Mouse (Mus musculus) embryonic facial prominence, embryonic 11.5 days (tissue): ENCODE data around the gene Cenpu. TPM values are rescaled to one million over a fixed set of nuclear protein-coding genes. Genes with fewer than 3 reads are reported as not detected.

Experiments used
- ATAC-seq: fragments of 200-750 bp; cut with Nextera tagmentation; replicated peaks from 2 replicates; pipeline ENCODE4 v1.8.0; 2017; ENCODE audit warnings: low read depth; ENCODE audit not compliant: insufficient number of reproducible peaks, low FRiP score, low TSS enrichment
- DNase-seq: peaks from one replicate; pipeline ENCODE4 v3.0.0-alpha.2; 2015; ENCODE audit warnings: low spot score
- H3K27ac ChIP-seq: fragments of 300-500 bp; sonication (generic); replicated peaks from 2 replicates; pipeline ENCODE4 v1.5.1; 2014; ENCODE audit warnings: mild to moderate bottlenecking, low read depth, low read length, control low read depth
- H3K27me3 ChIP-seq: fragments of 300-500 bp; sonication (generic); 2 replicates; pipeline ENCODE4 v1.6.1; 2014; ENCODE audit warnings: mild to moderate bottlenecking, low read length, moderate library complexity, mixed read lengths; ENCODE audit not compliant: control insufficient read depth, insufficient read depth
- H3K36me3 ChIP-seq: fragments of 300-500 bp; sonication (generic); replicated peaks from 2 replicates; pipeline ENCODE4 v1.6.1; 2014; ENCODE audit warnings: low read depth, mild to moderate bottlenecking, low read length, moderate library complexity, mixed read lengths; ENCODE audit not compliant: control insufficient read depth, insufficient read depth
- H3K4me1 ChIP-seq: fragments of 300-500 bp; sonication (generic); 2 replicates; pipeline ENCODE4 v1.6.1; 2014; ENCODE audit warnings: low read length, mixed read lengths; ENCODE audit not compliant: control insufficient read depth, insufficient read depth
- H3K4me2 ChIP-seq: fragments of 300-500 bp; sonication (generic); 2 replicates; pipeline ENCODE4 v1.6.1; 2014; ENCODE audit warnings: low read depth, mild to moderate bottlenecking, control low read depth, low read length, moderate library complexity
- H3K4me3 ChIP-seq: fragments of 300-500 bp; sonication (generic); 2 replicates; pipeline ENCODE4 v1.5.1; 2014; ENCODE audit warnings: low read depth, low read length, control low read depth
- H3K9ac ChIP-seq: fragments of 300-500 bp; sonication (generic); replicated peaks from 2 replicates; pipeline ENCODE4 v1.6.1; 2014; ENCODE audit warnings: mild to moderate bottlenecking, control low read depth, low read length
- H3K9me3 ChIP-seq: fragments of 300-500 bp; sonication (generic); replicated peaks from 2 replicates; pipeline ENCODE4 v1.6.1; 2016; ENCODE audit warnings: mild to moderate bottlenecking, low read length, inconsistent platforms, mixed read lengths; ENCODE audit not compliant: control insufficient read depth
- WGBS: fragments of 180-500 bp; shearing (Covaris S2); extraction: QIAGEN DNeasy Blood & Tissue Kit; methylation state at CpG from one replicate; pipeline ENCODE4 v1.1.7; 2014; 5-methylcytosine and 5-hydroxymethylcytosine counted together
- polyA plus RNA-seq: library from polyadenylated mRNA; unstranded; fragments of >200 nt; fragmentation: Nextera tagmentation; extraction: Ambion mirVana; gene quantifications from 2 replicates; pipeline ENCODE4 v1.2.1, GENCODE M21; 2014

Gene Cenpu
- polyA plus RNA-seq, 1 experiment from 2014 or later = 36.0 TPM

GRCm38 (mm10) chr8:46552441-46552765, 575 bp downstream of the Cenpu start:
- H3K4me2 ChIP-seq = peak overlapping the region; percentile 53
- ATAC-seq = no peak

GRCm38 (mm10) chr8:46559428-46559827, 7.6 kb downstream of the Cenpu start:
- Histone ChIP-seq H3K4me1 (no peaks in the 10 kb centered on the region), H3K27me3 (no peaks in the 10 kb centered on the region), H3K4me2 (no peak overlapping the region), H3K36me3 (peaks cover 3% of the 10 kb centered on the region), H3K27ac (no peak overlapping the region), H3K9me3 (no peaks in the 10 kb centered on the region), H3K9ac (no peak overlapping the region), H3K4me3 (no peak overlapping the region)
- WGBS = 77% methylated on average over 6 of the region's 6 CpGs
- no peak for ATAC-seq
- peak; percentile 51 for DNase-seq

More at GRCm38 (mm10) chr8:46552441-46552765, 575 bp downstream of the Cenpu start:
- no peak for DNase-seq
- peak overlapping the region; percentile 65 for H3K9ac ChIP-seq
- no peaks in the 10 kb centered on the region for H3K9me3 ChIP-seq
- 4% methylated on average over 10 of the region's 10 CpGs for WGBS
- H3K27ac ChIP-seq = no peak overlapping the region
- no peaks in the 10 kb centered on the region for H3K27me3 ChIP-seq
- no peaks in the 10 kb centered on the region; the same call in 1 of the 2 replicates for H3K36me3 ChIP-seq
- peak overlapping the region; percentile 68 for H3K4me3 ChIP-seq
- no peaks in the 10 kb centered on the region for H3K4me1 ChIP-seq

GRCm38 (mm10) chr8:46562333-46562732, 10.5 kb downstream of the Cenpu start:
- no peaks in the 10 kb centered on the region for H3K9me3 ChIP-seq
- 92% methylated on average over 16 of the region's 16 CpGs for WGBS
- H3K27me3 ChIP-seq = no peaks in the 10 kb centered on the region
- peaks cover 3% of the 10 kb centered on the region for H3K36me3 ChIP-seq
- no peaks in the 10 kb centered on the region for H3K4me1 ChIP-seq
- DNase-seq (no peak), ATAC-seq (no peak)
- H3K4me2 ChIP-seq = no peak overlapping the region
- no peak overlapping the region for H3K9ac ChIP-seq
- no peak overlapping the region for H3K27ac ChIP-seq
- no peak overlapping the region for H3K4me3 ChIP-seq

GRCm38 (mm10) chr8:46566914-46567529, 15.2 kb downstream of the Cenpu start:
- 83% methylated on average over 7 of the region's 7 CpGs for WGBS
- Histone ChIP-seq H3K4me1 (no peaks in the 10 kb centered on the region), H3K4me3 (no peak overlapping the region), H3K9ac (no peak overlapping the region), H3K27me3 (no peaks in the 10 kb centered on the region), H3K36me3 (no peaks in the 10 kb centered on the region; the same call in 1 of the 2 replicates), H3K9me3 (no peaks in the 10 kb centered on the region), H3K4me2 (no peak overlapping the region), H3K27ac (no peak overlapping the region)
- ATAC-seq = no peak
- DNase-seq = no peak

- Histone ChIP-seq H3K27ac (no peak overlapping the region), H3K4me3 (no peak overlapping the region), H3K4me2 (no peak overlapping the region), H3K9ac (no peak overlapping the region), H3K9me3 (no peaks in the 10 kb centered on the region), H3K27me3 (no peaks in the 10 kb centered on the region), H3K36me3 (no peaks in the 10 kb centered on the region; the same call in 1 of the 2 replicates), H3K4me1 (no peaks in the 10 kb centered on the region)
- no peak for ATAC-seq
- 85% methylated on average over 8 of the region's 8 CpGs for WGBS
- DNase-seq = no peak
Observed at GRCm38 (mm10) chr8:46567946-46568345, 16.1 kb downstream of the Cenpu start.

- H3K27me3 ChIP-seq = no peaks in the 10 kb centered on the region
- no peak overlapping the region for H3K27ac ChIP-seq
- no peak overlapping the region for H3K9ac ChIP-seq
- H3K9me3 ChIP-seq = no peaks in the 10 kb centered on the region
- no peaks in the 10 kb centered on the region; the same call in 1 of the 2 replicates for H3K36me3 ChIP-seq
- ATAC-seq = no peak
- no peak overlapping the region for H3K4me2 ChIP-seq
- H3K4me3 ChIP-seq = no peak overlapping the region
- H3K4me1 ChIP-seq = no peaks in the 10 kb centered on the region
- WGBS = 79% methylated on average over 2 of the region's 2 CpGs
- DNase-seq = peak; percentile 32
Observed at GRCm38 (mm10) chr8:46568942-46569341, 17.1 kb downstream of the Cenpu start.

GRCm38 (mm10) chr8:46569659-46570441, 18.0 kb downstream of the Cenpu start:
- H3K36me3 ChIP-seq = no peaks in the 10 kb centered on the region; the same call in 1 of the 2 replicates
- 93% methylated on average over 19 of the region's 19 CpGs for WGBS
- ATAC-seq = no peak; the same call in 1 of the 2 replicates

GRCm38 (mm10) chr8:46570673-46571072, 18.8 kb downstream of the Cenpu start:
- WGBS = 94% methylated on average over 9 of the region's 14 CpGs
- Histone ChIP-seq H3K9me3 (no peaks in the 10 kb centered on the region), H3K27me3 (no peaks in the 10 kb centered on the region), H3K9ac (no peak overlapping the region), H3K27ac (no peak overlapping the region), H3K4me1 (no peaks in the 10 kb centered on the region), H3K4me3 (no peak overlapping the region), H3K36me3 (no peaks in the 10 kb centered on the region; the same call in 1 of the 2 replicates), H3K4me2 (no peak overlapping the region)
- DNase-seq (no peak), ATAC-seq (no peak)

More at GRCm38 (mm10) chr8:46569659-46570441, 18.0 kb downstream of the Cenpu start:
- H3K27ac ChIP-seq = no peak overlapping the region
- no peak overlapping the region for H3K4me2 ChIP-seq
- H3K4me3 ChIP-seq = no peak overlapping the region
- H3K27me3 ChIP-seq = no peaks in the 10 kb centered on the region
- DNase-seq = no peak
- no peaks in the 10 kb centered on the region for H3K9me3 ChIP-seq
- no peaks in the 10 kb centered on the region for H3K4me1 ChIP-seq
- H3K9ac ChIP-seq = no peak overlapping the region
